Mouse (Mus musculus): ENCODE data around the gene B3gnt8.

- TF ChIP-seq CTCF (IDR thresholded peaks at IDR 0.05; ENCODE audit: extremely low read depth, insufficient read length, insufficient replicate concordance, low read depth, low read length) (no peak), POLR2A (IDR thresholded peaks at IDR 0.05; ENCODE audit: low read depth, low read length) (no peak)
Measured at GRCm38 (mm10) chr7:25669158-25669557, 42.7 kb downstream of the B3gnt8 start.

Data from small intestine, adult 2 months (tissue).